Mouse (Mus musculus): Measurements from ENCODE around the gene Tekt4. TPM values are rescaled to one million over a fixed set of nuclear protein-coding genes. Genes with fewer than 3 reads are reported as not detected.

The Tekt4 gene
- polyA plus RNA-seq, 1 experiment from 2014 or later: not detected

- no peak overlapping the region for H3K9ac ChIP-seq (replicated peaks; ENCODE audit: low read length)
- no peaks in the 10 kb centered on the region for H3K27me3 ChIP-seq (ENCODE audit: insufficient read depth, low read length)
- ATAC-seq (ENCODE audit: low FRiP score, low TSS enrichment): no peak
- no peaks in the 10 kb centered on the region for H3K9me3 ChIP-seq (ENCODE audit: low read length)
- peak overlapping the region; percentile 1; the same call in 1 of the 2 replicates for H3K27ac ChIP-seq (ENCODE audit: low read length)
- no peak overlapping the region for H3K4me2 ChIP-seq (replicated peaks; ENCODE audit: low read depth, low read length)
- H3K4me3 ChIP-seq (ENCODE audit: low read length): no peak overlapping the region
- 14% methylated on average over 3 of the region's 3 CpGs for WGBS
- no peaks in the 10 kb centered on the region for H3K36me3 ChIP-seq (ENCODE audit: insufficient read depth, low read length)
- H3K4me1 ChIP-seq (ENCODE audit: insufficient read depth, low read length): peaks cover 48% of the 10 kb centered on the region
Observed at GRCm38 (mm10) chr17:25414917-25415316, 39.5 kb upstream of the Tekt4 start.

GRCm38 (mm10) chr17:25415421-25415913, 38.9 kb upstream of the Tekt4 start:
- Histone ChIP-seq H3K4me3 (ENCODE audit: low read length) (no peak overlapping the region), H3K27me3 (ENCODE audit: insufficient read depth, low read length) (no peaks in the 10 kb centered on the region), H3K9ac (replicated peaks; ENCODE audit: low read length) (peak overlapping the region; percentile 26; the same call in 1 of the 2 replicates), H3K36me3 (ENCODE audit: insufficient read depth, low read length) (no peaks in the 10 kb centered on the region), H3K27ac (ENCODE audit: low read length) (peak overlapping the region; percentile 57), H3K4me1 (ENCODE audit: insufficient read depth, low read length) (peaks cover 45% of the 10 kb centered on the region), H3K9me3 (ENCODE audit: low read length) (no peaks in the 10 kb centered on the region), H3K4me2 (replicated peaks; ENCODE audit: low read depth, low read length) (no peak overlapping the region)
- peak; percentile 28 for ATAC-seq (ENCODE audit: low FRiP score, low TSS enrichment)
- WGBS: 9% methylated on average over 6 of the region's 6 CpGs

DNA sequence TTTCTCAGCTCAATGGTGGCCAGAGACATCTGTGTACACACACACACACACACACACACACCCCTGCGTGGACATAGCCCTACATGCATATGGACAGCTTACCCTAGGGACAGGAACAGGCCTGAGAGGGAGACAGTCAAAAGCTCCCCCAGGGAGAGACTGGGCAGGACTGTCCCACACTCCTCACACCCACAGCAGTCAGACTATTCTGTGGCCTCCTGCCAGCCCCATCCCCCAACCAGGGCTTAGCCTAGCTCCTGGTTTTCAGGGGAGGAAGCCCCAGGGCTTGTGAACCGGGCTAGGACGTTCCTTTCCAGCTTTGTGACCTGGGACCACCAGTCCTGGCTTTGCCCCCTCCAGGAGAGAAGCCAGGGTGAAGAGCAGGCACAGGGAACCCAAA, 38.2 kb upstream of the Tekt4 start:
- H3K4me1 ChIP-seq (ENCODE audit: insufficient read depth, low read length): peaks cover 43% of the 10 kb centered on the region
- H3K4me2 ChIP-seq (replicated peaks; ENCODE audit: low read depth, low read length): no peak overlapping the region
- H3K9ac ChIP-seq (replicated peaks; ENCODE audit: low read length): no peak overlapping the region
- 24% methylated on average over 3 of the region's 3 CpGs for WGBS
- no peak overlapping the region for H3K4me3 ChIP-seq (ENCODE audit: low read length)
- ATAC-seq (ENCODE audit: low FRiP score, low TSS enrichment): 0 out of 2 replicates have a peak, but pooled peaks have one; percentile 24
- no peaks in the 10 kb centered on the region for H3K36me3 ChIP-seq (ENCODE audit: insufficient read depth, low read length)
- H3K27me3 ChIP-seq (ENCODE audit: insufficient read depth, low read length): no peaks in the 10 kb centered on the region
- peak overlapping the region; percentile 57 for H3K27ac ChIP-seq (ENCODE audit: low read length)
- no peaks in the 10 kb centered on the region for H3K9me3 ChIP-seq (ENCODE audit: low read length)

DNA sequence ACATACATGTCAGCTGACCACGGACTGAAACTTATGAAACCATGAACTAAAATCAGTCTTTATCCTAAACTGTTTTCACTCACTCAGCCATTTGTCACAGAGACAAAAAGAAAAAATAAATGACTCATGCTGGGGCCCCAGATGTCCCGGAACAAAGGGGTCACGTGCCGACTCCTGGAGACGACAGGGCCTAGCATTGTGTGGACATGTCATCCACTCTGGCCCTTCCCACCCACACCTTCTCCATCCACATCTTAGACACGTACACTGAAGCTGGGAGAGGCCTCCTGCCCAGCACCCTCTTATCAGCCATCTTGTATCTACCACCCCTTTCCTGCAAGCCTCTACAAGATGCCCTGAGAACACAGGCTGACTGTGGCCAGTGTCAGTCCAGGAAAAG, 36.4 kb upstream of the Tekt4 start:
- Histone ChIP-seq H3K9ac (replicated peaks; ENCODE audit: low read length) (no peak overlapping the region), H3K27me3 (ENCODE audit: insufficient read depth, low read length) (no peaks in the 10 kb centered on the region), H3K27ac (ENCODE audit: low read length) (no peak overlapping the region), H3K4me2 (replicated peaks; ENCODE audit: low read depth, low read length) (no peak overlapping the region), H3K9me3 (ENCODE audit: low read length) (no peaks in the 10 kb centered on the region), H3K4me3 (ENCODE audit: low read length) (no peak overlapping the region), H3K4me1 (ENCODE audit: insufficient read depth, low read length) (peaks cover 41% of the 10 kb centered on the region), H3K36me3 (ENCODE audit: insufficient read depth, low read length) (no peaks in the 10 kb centered on the region)
- 71% methylated on average over 6 of the region's 6 CpGs for WGBS
- ATAC-seq (ENCODE audit: low FRiP score, low TSS enrichment): no peak

DNA sequence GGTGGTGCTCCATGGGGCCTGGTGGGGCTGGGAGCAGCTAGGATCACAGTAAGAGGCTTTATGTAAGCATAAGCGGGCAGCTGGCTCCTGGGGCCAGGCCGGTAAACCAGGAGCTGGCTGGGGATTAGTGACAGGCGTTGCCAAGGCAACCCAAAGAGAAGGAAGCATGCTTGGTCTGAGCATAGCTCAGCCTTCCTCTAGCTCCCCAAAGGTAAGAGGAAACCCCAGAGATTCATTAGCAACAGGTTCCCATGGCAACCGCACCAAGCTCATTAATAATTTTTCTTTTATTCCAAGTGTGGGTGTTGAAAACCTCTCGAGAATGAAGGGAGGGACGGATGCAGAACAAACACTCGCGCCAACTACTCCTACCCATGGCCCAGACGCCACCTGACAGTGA, 35.5 kb upstream of the Tekt4 start:
- no peak for ATAC-seq (ENCODE audit: low FRiP score, low TSS enrichment)
- peaks cover 44% of the 10 kb centered on the region for H3K4me1 ChIP-seq (ENCODE audit: insufficient read depth, low read length)
- H3K27me3 ChIP-seq (ENCODE audit: insufficient read depth, low read length): no peaks in the 10 kb centered on the region
- H3K4me3 ChIP-seq (ENCODE audit: low read length): no peak overlapping the region
- H3K9ac ChIP-seq (replicated peaks; ENCODE audit: low read length): no peak overlapping the region
- H3K9me3 ChIP-seq (ENCODE audit: low read length): no peaks in the 10 kb centered on the region
- no peak overlapping the region for H3K27ac ChIP-seq (ENCODE audit: low read length)
- H3K36me3 ChIP-seq (ENCODE audit: insufficient read depth, low read length): no peaks in the 10 kb centered on the region
- H3K4me2 ChIP-seq (replicated peaks; ENCODE audit: low read depth, low read length): no peak overlapping the region
- WGBS: 46% methylated on average over 9 of the region's 9 CpGs

DNA sequence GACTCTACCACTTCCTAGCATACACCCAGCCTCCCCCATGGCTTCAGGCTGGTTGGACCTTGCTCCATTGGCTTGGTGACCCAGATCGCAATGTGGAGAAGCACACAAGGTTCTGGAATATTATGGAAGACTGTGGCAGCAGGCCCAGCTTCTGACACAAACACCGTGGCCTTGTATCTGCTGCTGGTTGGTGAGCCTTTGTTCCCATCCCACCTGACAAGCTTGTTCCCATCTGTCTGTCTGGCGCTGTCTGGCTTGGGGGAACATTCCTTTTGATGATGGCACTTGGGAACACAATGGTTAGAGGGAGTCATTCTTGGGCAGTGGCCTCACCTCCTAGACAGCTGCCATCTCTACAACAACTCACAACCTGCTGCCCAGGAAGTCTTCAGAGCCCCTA, 33.4 kb upstream of the Tekt4 start:
- H3K4me3 ChIP-seq (ENCODE audit: low read length): no peak overlapping the region
- peaks cover 40% of the 10 kb centered on the region for H3K4me1 ChIP-seq (ENCODE audit: insufficient read depth, low read length)
- 93% methylated on average over 3 of the region's 3 CpGs for WGBS
- H3K9me3 ChIP-seq (ENCODE audit: low read length): no peaks in the 10 kb centered on the region
- no peaks in the 10 kb centered on the region for H3K27me3 ChIP-seq (ENCODE audit: insufficient read depth, low read length)
- H3K4me2 ChIP-seq (replicated peaks; ENCODE audit: low read depth, low read length): no peak overlapping the region
- no peaks in the 10 kb centered on the region for H3K36me3 ChIP-seq (ENCODE audit: insufficient read depth, low read length)
- no peak overlapping the region for H3K9ac ChIP-seq (replicated peaks; ENCODE audit: low read length)
- no peak overlapping the region for H3K27ac ChIP-seq (ENCODE audit: low read length)
- ATAC-seq (ENCODE audit: low FRiP score, low TSS enrichment): no peak

GRCm38 (mm10) chr17:25424526-25425080, 29.8 kb upstream of the Tekt4 start:
- no peaks in the 10 kb centered on the region for H3K27me3 ChIP-seq (ENCODE audit: insufficient read depth, low read length)
- no peak overlapping the region for H3K9ac ChIP-seq (replicated peaks; ENCODE audit: low read length)
- WGBS: 28% methylated on average over 8 of the region's 8 CpGs
- H3K4me2 ChIP-seq (replicated peaks; ENCODE audit: low read depth, low read length): no peak overlapping the region
- no peak overlapping the region for H3K27ac ChIP-seq (ENCODE audit: low read length)
- no peaks in the 10 kb centered on the region for H3K9me3 ChIP-seq (ENCODE audit: low read length)
- H3K36me3 ChIP-seq (ENCODE audit: insufficient read depth, low read length): no peaks in the 10 kb centered on the region
- ATAC-seq (ENCODE audit: low FRiP score, low TSS enrichment): no peak
- H3K4me1 ChIP-seq (ENCODE audit: insufficient read depth, low read length): peaks cover 50% of the 10 kb centered on the region
- H3K4me3 ChIP-seq (ENCODE audit: low read length): no peak overlapping the region

DNA sequence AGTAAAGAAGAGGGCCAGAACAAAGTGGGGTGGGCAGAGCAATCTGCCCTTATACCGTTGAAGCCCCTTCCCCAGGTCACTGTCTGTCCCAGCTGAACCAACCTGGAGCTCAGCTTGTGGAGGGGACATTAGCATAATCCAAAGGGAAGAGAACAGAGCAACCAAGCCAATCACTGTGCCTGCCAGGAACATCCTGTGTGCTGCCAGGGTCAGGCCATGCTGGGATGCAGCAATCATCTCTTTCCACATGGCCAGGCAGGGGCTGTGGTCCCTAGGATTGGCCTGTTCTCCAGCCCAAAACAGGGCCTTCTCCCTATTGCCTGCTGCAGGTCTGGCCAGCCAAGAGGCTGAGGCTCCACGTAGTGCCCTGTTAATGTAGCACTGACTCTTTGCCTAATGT, 28.4 kb upstream of the Tekt4 start:
- H3K4me3 ChIP-seq (ENCODE audit: low read length): no peak overlapping the region
- peaks cover 64% of the 10 kb centered on the region for H3K4me1 ChIP-seq (ENCODE audit: insufficient read depth, low read length)
- H3K9ac ChIP-seq (replicated peaks; ENCODE audit: low read length): no peak overlapping the region
- H3K4me2 ChIP-seq (replicated peaks; ENCODE audit: low read depth, low read length): no peak overlapping the region
- H3K36me3 ChIP-seq (ENCODE audit: insufficient read depth, low read length): no peaks in the 10 kb centered on the region
- no peak for ATAC-seq (ENCODE audit: low FRiP score, low TSS enrichment)
- no peak overlapping the region for H3K27ac ChIP-seq (ENCODE audit: low read length)
- 83% methylated on average over 2 of the region's 2 CpGs for WGBS
- no peaks in the 10 kb centered on the region for H3K27me3 ChIP-seq (ENCODE audit: insufficient read depth, low read length)
- no peaks in the 10 kb centered on the region for H3K9me3 ChIP-seq (ENCODE audit: low read length)

DNA sequence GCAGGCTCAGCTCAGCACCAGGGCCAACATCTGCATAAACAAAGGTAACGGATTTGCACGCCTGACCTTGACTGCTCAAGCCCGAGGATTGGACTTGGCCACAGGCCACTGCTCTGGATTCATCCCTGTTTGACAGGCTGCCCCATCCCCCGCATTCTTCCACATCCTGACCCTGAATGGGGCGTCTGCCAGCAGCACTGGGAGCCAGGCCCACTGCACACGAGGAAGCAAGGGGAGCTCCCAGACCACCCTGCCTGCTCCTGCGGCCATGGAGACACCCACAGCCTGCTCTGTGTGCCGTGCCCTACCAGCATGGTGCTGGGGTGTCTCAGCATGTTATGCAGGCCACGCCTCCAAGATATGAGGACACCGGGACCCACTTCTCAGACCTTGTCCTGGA, 27.0 kb upstream of the Tekt4 start:
- Histone ChIP-seq H3K4me2 (replicated peaks; ENCODE audit: low read depth, low read length) (no peak overlapping the region), H3K27ac (ENCODE audit: low read length) (no peak overlapping the region)

DNA sequence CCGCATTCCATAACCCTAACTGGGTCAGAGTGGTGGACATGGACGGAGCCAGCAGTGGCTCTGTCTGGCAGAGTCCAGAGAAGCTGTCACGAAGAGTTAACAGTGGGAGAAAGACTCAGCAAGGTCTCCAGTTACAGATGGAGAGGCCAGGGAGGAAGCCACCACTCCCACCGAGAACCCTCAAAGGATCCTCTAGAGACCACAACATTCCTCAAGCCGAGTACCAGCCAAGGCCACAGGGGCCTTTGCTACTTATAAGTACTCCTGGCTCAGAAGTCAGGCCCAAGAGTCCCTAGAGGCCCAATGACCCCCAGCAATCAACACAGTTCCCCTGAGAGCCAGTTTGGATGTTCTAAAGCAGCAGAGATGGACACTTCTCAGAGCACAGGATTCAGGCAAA, 25.2 kb upstream of the Tekt4 start:
- no peaks in the 10 kb centered on the region for H3K9me3 ChIP-seq (ENCODE audit: low read length)
- H3K9ac ChIP-seq (replicated peaks; ENCODE audit: low read length): no peak overlapping the region; the same call in 1 of the 2 replicates
- no peaks in the 10 kb centered on the region for H3K36me3 ChIP-seq (ENCODE audit: insufficient read depth, low read length)
- H3K27me3 ChIP-seq (ENCODE audit: insufficient read depth, low read length): peaks cover 5% of the 10 kb centered on the region
- 36% methylated on average over 5 of the region's 5 CpGs for WGBS
- no peak overlapping the region for H3K4me2 ChIP-seq (replicated peaks; ENCODE audit: low read depth, low read length)
- H3K27ac ChIP-seq (ENCODE audit: low read length): 0 out of 2 replicates have a peak overlapping the region, but pooled peaks have one; percentile 43
- H3K4me1 ChIP-seq (ENCODE audit: insufficient read depth, low read length): peaks cover 82% of the 10 kb centered on the region
- ATAC-seq (ENCODE audit: low FRiP score, low TSS enrichment): no peak
- H3K4me3 ChIP-seq (ENCODE audit: low read length): no peak overlapping the region

More for the DNA sequence above, 27.0 kb upstream of the Tekt4 start:
- Histone ChIP-seq H3K4me1 (ENCODE audit: insufficient read depth, low read length) (peaks cover 78% of the 10 kb centered on the region), H3K9ac (replicated peaks; ENCODE audit: low read length) (no peak overlapping the region), H3K9me3 (ENCODE audit: low read length) (no peaks in the 10 kb centered on the region), H3K4me3 (ENCODE audit: low read length) (no peak overlapping the region), H3K27me3 (ENCODE audit: insufficient read depth, low read length) (peaks cover 5% of the 10 kb centered on the region; the same call in 1 of the 2 replicates), H3K36me3 (ENCODE audit: insufficient read depth, low read length) (no peaks in the 10 kb centered on the region)
- 15% methylated on average over 10 of the region's 10 CpGs for WGBS
- ATAC-seq (ENCODE audit: low FRiP score, low TSS enrichment): peak; percentile 77

Measured in kidney, embryonic 16.5 days (tissue).